Mouse (Mus musculus): ENCODE data around the gene Taf4. TPM values are rescaled to one million over a fixed set of nuclear protein-coding genes. Genes with fewer than 3 reads are reported as not detected.

The Taf4 gene
- total and polyA plus RNA-seq, 3 experiments = 6.3 to 21.8 TPM; not detected in 1

DNA sequence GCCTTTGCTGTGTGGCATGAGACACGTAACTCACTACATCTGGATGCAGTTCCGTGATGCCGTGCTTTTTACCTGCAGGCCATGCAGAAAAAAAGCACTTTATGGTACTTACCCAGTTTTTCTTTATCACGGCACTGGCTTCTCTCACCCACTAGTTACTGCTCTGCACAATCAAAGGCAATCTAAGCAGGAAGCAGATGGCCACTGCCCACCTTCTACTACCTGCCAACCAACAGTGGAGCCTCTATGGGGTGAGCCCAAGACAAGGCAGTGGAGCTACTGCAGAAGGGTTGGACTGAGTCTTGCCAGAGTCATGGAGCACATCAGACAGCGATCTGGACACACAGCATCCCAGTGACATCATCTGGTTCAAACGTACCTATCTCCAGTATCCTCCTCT, 52.4 kb downstream of the Taf4 start:
- no peaks in the 10 kb centered on the region for H3K9me3 ChIP-seq (replicated peaks; ENCODE audit: insufficient read depth, low read length)
- peaks cover 0 to 3% of the 10 kb centered on the region in 2 experiments; a peak in 1 of 4 replicates for H3K36me3 ChIP-seq (ENCODE audit: control insufficient read depth in 1 of 2, insufficient read depth in 2 of 2, low read length in 2 of 2)
- no peak for DNase-seq (ENCODE audit: low read depth, low spot score)
- H3K4me1 ChIP-seq (ENCODE audit: control insufficient read depth in 1 of 2, insufficient read depth in 2 of 2, low read length in 2 of 2) = no peaks in the 10 kb centered on the region
- H3K27ac ChIP-seq (ENCODE audit: control insufficient read depth, low read depth, low read length) = no peak overlapping the region
- H3K9ac ChIP-seq (ENCODE audit: control insufficient read depth, low read depth, low read length, poor library complexity, severe bottlenecking) = no peak overlapping the region
- TF ChIP-seq ZKSCAN1 (IDR thresholded peaks at IDR 0.05; ENCODE audit: low read depth, low read length) = no peak
- TF ChIP-seq POLR2AphosphoS5 (IDR thresholded peaks at IDR 0.05; ENCODE audit: borderline replicate concordance, low read depth, low read length) = no peak
- TF ChIP-seq HCFC1 (IDR thresholded peaks at IDR 0.05; ENCODE audit: low read depth, low read length) = no peak
- TF ChIP-seq MAX (IDR thresholded peaks at IDR 0.05; ENCODE audit: low read length) = no peak
- no peak for TF ChIP-seq POLR2AphosphoS2 (IDR thresholded peaks at IDR 0.05; ENCODE audit: low read length)
- TF ChIP-seq SIN3A (IDR thresholded peaks at IDR 0.05; ENCODE audit: low read length) = no peak
- TF ChIP-seq RCOR1 (IDR thresholded peaks at IDR 0.05; ENCODE audit: low read depth, low read length) = no peak
- no peak for TF ChIP-seq UBTF (IDR thresholded peaks at IDR 0.05; ENCODE audit: borderline replicate concordance, insufficient read depth, low read depth, low read length)
- TF ChIP-seq EP300 (IDR thresholded peaks at IDR 0.05; ENCODE audit: low read depth in 1 of 2, low read length in 2 of 2) = no peak
- TF ChIP-seq CTCF (IDR thresholded peaks at IDR 0.05 in 2 of 3, conservative IDR thresholded peaks at IDR 0.05 in 1 of 3; ENCODE audit: control insufficient read depth in 1 of 3, insufficient read depth in 1 of 3, low read depth in 2 of 3, low read length in 3 of 3, poor library complexity in 1 of 3, severe bottlenecking in 1 of 3) = no peak
- TF ChIP-seq MAFK (IDR thresholded peaks at IDR 0.05; ENCODE audit: borderline replicate concordance, low read depth, low read length) = no peak
- no peak overlapping the region for H3K4me3 ChIP-seq (ENCODE audit: control insufficient read depth in 1 of 2, insufficient read depth in 1 of 2, low read depth in 2 of 2, low read length in 2 of 2)
- H3K79me2 ChIP-seq (ENCODE audit: control insufficient read depth, insufficient read depth, low read length, poor library complexity) = no peaks in the 10 kb centered on the region
- H3K27me3 ChIP-seq (ENCODE audit: control insufficient read depth in 1 of 2, insufficient read depth in 2 of 2, low read length in 2 of 2) = no peaks in the 10 kb centered on the region

DNA sequence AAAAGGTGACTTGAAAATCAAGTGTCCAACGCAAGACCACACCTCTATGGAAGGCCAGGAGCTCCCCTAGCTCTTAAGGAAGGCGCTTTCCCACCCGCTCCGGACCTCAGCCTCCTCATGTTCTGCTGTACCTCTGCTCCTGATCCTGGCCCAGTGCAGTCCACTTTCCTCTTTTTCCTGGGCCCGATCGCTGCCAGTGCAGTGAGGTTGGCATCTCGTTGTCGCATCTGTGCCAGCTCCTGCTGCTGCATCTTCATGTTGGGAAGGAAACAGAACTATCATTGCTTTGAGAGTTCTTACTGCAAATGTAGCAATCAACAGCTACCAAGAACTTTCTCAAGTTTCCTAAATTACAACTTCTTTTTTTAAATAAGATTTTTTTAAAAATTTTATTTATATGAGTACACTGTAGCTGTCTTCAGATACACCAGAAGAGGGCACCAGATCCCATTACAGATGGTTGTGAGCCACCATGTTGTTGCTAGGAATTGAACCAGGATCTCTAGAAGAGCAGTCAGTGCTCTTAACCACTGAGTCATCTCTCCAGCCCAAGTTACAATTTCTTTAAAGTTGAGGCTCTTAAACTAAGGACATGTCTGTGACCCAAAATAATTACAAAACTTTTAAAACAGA, 55.3 kb downstream of the Taf4 start:
- peaks cover 0 to 2% of the 10 kb centered on the region in 2 experiments; a peak in 2 of 4 replicates for H3K36me3 ChIP-seq (ENCODE audit: control insufficient read depth in 1 of 2, insufficient read depth in 2 of 2, low read length in 2 of 2)
- H3K9ac ChIP-seq (ENCODE audit: control insufficient read depth, low read depth, low read length, poor library complexity, severe bottlenecking) = no peak overlapping the region
- TF ChIP-seq SMC3 (IDR thresholded peaks at IDR 0.05; ENCODE audit: low read depth, low read length) = 0 out of 2 replicates have a peak, but pooled peaks have one; percentile 28
- TF ChIP-seq MYC (IDR thresholded peaks at IDR 0.05; ENCODE audit: low read depth, low read length) = no peak
- peak in 1 of 3 experiments; percentile 22; a peak in 1 of 6 replicates for TF ChIP-seq CTCF (IDR thresholded peaks at IDR 0.05 in 2 of 3, conservative IDR thresholded peaks at IDR 0.05 in 1 of 3; ENCODE audit: control insufficient read depth in 1 of 3, insufficient read depth in 1 of 3, low read depth in 2 of 3, low read length in 3 of 3, poor library complexity in 1 of 3, severe bottlenecking in 1 of 3)
- no peak for TF ChIP-seq MEF2A (IDR thresholded peaks at IDR 0.05; ENCODE audit: extremely low read depth, insufficient replicate concordance, low read depth, low read length, poor library complexity, severe bottlenecking)
- TF ChIP-seq ZNF384 (IDR thresholded peaks at IDR 0.05; ENCODE audit: low read depth, low read length) = no peak
- TF ChIP-seq RAD21 (IDR thresholded peaks at IDR 0.05; ENCODE audit: low read depth, low read length) = peak; percentile 41
- no peaks in the 10 kb centered on the region for H3K79me2 ChIP-seq (ENCODE audit: control insufficient read depth, insufficient read depth, low read length, poor library complexity)
- no peaks in the 10 kb centered on the region for H3K27me3 ChIP-seq (ENCODE audit: control insufficient read depth in 1 of 2, insufficient read depth in 2 of 2, low read length in 2 of 2)
- H3K4me1 ChIP-seq (ENCODE audit: control insufficient read depth in 1 of 2, insufficient read depth in 2 of 2, low read length in 2 of 2) = no peaks in the 10 kb centered on the region
- H3K27ac ChIP-seq (ENCODE audit: control insufficient read depth, low read depth, low read length) = no peak overlapping the region
- peak; percentile 9 for DNase-seq (ENCODE audit: low read depth, low spot score)
- no peak overlapping the region for H3K4me3 ChIP-seq (ENCODE audit: control insufficient read depth in 1 of 2, insufficient read depth in 1 of 2, low read depth in 2 of 2, low read length in 2 of 2)
- H3K9me3 ChIP-seq (replicated peaks; ENCODE audit: insufficient read depth, low read length) = no peaks in the 10 kb centered on the region
